Mouse (Mus musculus): Measurements from ENCODE around the gene Slc41a2.

Slc41a2 gene

GRCm38 (mm10) chr10:83220847-83221246 lies 116.8 kb downstream of the Slc41a2 start:
- peak; percentile 52 for DNase-seq (ENCODE audit: low read depth)

- no peak for DNase-seq (ENCODE audit: low read depth)
Measured at GRCm38 (mm10) chr10:83220217-83220616, 117.5 kb downstream of the Slc41a2 start.

DNA sequence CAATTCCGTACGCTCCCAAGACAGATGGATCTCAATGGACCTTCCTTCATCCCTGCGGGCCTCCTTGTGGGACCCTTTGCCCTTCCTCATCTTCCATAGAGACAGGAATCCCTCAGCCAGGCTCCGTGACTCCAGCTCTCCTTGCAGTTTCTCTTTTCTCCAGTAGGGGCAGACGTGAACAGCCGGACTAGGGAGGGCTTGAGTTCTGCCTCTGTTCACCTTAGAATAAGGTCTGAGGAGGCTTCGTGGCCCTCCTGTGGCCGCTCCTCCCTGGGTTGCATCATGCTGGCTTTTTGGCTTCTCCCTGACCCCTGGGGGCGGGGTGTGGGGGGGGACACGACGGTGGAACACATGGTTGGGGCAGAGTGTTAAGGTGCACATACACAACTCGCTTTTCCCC lies 118.0 kb downstream of the Slc41a2 start:
- peak; percentile 57 for DNase-seq (ENCODE audit: low read depth)

DNA sequence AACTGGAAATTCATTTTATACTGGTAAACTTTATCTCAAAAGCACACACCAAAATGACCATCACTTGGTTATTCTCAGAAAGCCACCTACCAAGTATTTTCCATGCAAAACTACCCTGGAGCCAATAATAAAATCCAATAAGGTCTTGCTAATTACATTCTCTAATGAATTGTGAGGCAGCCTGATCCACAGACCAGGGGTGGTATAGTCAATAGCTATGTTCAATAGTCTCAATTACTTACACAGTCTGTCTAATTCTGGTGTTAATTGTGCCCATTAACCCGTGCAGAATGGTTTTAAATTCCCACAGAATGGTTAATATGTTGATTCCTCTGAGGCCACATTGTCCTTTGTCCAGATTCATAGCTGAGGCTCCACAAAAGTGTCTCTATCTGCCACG lies 118.9 kb downstream of the Slc41a2 start:
- no peak for DNase-seq (ENCODE audit: low read depth)

DNA sequence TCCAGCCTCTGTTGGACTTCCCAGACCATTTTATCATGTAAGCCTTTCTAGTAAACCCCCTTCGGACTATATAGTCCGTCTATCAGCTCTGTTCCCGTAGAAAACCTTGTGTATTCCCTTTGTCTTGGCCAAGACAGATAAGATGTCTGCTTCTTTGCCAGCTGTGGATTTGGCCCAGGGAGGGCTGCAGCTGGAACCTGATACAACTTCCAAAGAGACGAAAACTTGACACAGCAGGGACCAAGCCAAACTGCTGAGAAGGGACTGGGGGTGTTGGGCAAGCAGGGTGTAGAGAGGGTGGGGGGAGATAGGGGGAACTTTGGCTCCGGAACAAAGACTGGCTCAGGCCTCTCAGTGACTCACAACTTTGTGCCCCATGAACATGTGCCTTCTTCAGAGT lies 120.4 kb downstream of the Slc41a2 start:
- DNase-seq (ENCODE audit: low read depth): peak; percentile 67

DNA sequence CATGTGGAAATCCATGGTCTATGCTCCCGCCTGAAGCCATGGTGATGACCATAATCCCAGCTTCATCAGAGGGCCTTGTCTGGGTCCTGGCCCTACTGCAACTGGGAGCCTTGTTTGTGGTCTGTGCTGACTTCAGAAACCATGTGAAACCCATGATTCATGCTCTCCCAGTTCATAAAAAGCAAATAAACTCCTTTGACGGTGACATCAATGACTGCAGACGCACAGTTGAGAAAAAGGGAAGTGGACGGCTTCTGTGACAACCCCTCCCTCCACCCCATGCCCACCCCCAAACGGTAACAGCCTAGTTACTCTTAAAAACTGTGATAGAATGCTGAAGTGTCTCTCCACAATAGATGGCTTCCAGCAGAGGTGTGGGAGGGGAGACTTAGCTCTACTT lies 122.1 kb downstream of the Slc41a2 start:
- DNase-seq (ENCODE audit: low read depth): peak; percentile 23

DNA sequence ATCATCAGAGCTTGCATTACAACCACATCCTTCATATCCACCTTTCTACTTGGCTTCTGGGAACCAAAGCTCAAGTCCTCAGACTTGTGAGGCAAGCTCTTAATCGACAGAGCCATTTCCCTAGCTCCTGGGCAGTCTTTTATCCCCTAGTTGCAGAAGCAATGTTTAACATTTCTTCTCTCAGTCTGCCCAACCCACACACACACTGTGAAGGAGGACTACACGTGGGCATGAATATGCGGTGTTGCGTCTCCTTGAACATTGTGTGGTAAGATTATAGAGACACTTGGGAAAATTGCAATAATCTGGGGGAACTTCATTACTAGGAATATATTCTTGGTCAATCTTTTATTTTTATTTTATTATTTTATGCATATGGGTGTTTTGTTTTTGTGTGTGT lies 125.1 kb downstream of the Slc41a2 start:
- no peak for DNase-seq (ENCODE audit: low read depth)

GRCm38 (mm10) chr10:83210968-83211583 lies 126.6 kb downstream of the Slc41a2 start:
- peak; percentile 57 for DNase-seq (ENCODE audit: low read depth)

- no peak for DNase-seq (ENCODE audit: low read depth)
Measured at GRCm38 (mm10) chr10:83210122-83210521, 127.6 kb downstream of the Slc41a2 start.

- no peak for DNase-seq (ENCODE audit: low read depth)
Measured at GRCm38 (mm10) chr10:83209388-83209787, 128.3 kb downstream of the Slc41a2 start.

DNA sequence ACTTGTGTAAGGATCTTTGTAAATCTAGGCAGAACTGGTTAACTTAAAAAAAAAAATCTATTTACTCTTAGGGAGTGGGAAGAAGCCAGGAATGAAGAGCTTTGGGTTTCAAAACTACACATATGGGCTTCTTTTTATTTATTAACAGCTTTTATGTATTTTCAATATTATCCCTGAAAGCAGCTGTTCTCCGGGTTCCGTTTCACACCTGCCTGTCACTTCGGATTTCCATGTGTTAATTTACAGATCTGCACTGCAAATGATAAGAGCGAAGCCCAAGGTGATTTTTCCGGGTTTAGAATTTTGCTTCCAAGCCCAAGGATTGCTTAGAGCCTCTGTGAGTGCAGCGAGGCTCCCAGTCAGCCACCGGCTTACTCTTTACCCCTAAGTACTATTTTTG lies 129.2 kb downstream of the Slc41a2 start:
- DNase-seq (ENCODE audit: low read depth): no peak

- no peak for DNase-seq (ENCODE audit: low read depth)
Measured at GRCm38 (mm10) chr10:83202906-83203702, 134.6 kb downstream of the Slc41a2 start.

DNA sequence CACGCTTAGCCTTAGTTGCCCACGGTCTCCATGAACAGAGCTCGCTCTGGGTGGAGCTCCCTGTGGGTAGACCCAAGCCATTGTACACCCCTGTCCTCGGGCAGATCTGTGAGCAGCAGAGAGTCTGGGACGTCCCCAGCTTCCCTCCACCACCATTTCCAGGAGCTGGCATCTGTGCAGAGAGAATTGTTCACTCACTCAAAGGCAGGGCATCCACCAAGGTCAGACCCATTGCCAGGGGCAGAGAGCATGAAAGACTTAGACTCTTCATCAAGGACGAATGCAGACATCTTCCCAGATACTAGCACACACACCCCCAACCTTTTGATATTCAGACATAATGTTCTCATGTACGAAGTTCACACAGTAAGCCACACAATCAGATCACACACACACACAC lies 136.2 kb downstream of the Slc41a2 start:
- DNase-seq (ENCODE audit: low read depth): no peak

DNA sequence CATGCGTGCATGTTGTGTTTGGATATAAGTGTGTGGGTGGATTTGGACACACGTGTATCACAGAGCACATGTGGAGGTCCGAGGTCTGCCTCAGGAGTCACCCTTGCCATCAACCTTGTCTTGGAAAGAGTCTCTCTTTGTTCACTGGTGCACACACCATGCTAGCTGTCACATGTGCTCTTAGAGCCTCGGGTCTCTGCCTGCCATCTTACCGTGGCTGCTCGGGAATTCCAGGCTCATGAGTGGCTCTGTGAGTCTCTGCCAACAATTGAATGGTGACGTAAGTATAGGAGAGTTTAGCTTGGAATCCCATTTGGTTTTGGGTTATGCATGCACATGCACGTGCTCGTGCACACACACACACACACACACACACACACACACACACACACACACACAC lies 138.4 kb downstream of the Slc41a2 start:
- DNase-seq (ENCODE audit: low read depth): peak; percentile 86

DNA sequence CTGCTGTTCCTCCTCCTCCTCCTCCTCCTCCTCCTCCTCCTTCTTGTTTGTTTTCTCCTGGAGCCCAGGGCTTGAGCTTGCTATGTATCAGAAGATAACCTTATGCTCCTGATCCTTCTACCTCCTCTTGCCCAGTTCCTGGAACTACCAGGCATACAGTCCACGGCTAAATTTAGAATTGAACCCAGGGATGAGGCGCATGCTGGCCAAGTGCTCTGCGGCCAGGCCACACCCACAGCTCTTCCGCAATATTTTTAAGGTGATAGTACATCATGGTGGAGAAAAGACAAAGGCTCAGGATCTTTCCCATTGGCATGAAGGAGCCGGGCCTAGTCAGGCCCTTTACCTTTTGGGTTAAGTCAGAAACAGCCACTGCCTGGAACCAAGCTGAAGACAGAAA lies 139.0 kb downstream of the Slc41a2 start:
- DNase-seq (ENCODE audit: low read depth): peak; percentile 52

DNA sequence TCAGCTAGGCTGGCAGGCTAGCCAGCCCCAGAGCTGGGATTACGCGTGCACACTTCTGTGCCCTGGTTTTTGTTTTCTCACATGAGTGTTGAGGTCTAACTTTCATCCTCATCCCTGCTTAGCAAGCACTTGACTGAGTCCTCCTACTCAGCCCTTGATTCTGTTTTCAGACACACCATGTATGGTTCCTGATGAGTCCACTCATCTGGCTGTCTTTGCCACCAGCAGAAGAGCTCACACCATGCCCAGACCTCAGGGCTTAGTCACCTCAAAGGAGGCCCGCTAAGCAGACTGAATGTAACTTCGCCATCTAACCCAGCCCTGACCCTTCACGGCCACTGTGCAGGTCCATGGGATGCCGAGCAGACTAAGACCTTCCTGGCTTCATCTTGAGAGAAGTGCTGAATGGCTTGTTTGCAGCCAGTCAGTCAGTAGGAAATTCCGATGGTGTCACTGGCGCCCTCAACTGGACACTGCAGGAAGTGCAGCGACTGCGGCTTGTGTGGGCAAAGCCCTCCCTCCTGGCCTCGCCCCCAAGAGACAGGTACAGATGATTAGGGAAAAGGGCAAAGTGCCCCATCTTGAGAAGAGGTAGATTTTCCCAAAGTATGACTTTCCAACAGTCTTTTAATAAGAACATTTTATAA lies 139.9 kb downstream of the Slc41a2 start:
- peak; percentile 60 for DNase-seq (ENCODE audit: low read depth)

GRCm38 (mm10) chr10:83191982-83192381 lies 145.7 kb downstream of the Slc41a2 start:
- no peak for DNase-seq (ENCODE audit: low read depth)

- no peak for DNase-seq (ENCODE audit: low read depth)
Measured at GRCm38 (mm10) chr10:83191476-83191875, 146.2 kb downstream of the Slc41a2 start.

- no peak for DNase-seq (ENCODE audit: low read depth)
Measured at GRCm38 (mm10) chr10:83189071-83189470, 148.6 kb downstream of the Slc41a2 start.

DNA sequence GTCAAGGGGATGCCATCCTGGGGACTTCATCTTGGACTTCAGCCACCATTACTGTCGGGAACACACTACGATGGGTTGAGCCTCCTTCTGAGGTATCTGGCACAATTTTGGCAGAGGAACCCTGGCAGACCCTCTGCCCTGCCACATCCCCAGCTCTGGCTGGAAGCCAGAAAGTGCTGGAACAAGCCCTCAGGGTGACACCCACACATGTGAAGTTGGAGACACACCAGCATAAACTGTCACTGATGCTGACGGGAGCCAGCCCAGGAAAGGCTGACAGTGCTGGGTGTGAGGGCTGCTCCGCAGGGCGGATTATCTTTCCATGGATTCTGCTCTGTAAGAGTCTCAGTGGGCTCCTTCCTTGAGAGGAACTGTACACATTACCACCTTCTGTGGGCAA lies 150.7 kb downstream of the Slc41a2 start:
- no peak for DNase-seq (ENCODE audit: low read depth)

- DNase-seq (ENCODE audit: low read depth): no peak
Measured at GRCm38 (mm10) chr10:83186167-83186566, 151.5 kb downstream of the Slc41a2 start.

DNA sequence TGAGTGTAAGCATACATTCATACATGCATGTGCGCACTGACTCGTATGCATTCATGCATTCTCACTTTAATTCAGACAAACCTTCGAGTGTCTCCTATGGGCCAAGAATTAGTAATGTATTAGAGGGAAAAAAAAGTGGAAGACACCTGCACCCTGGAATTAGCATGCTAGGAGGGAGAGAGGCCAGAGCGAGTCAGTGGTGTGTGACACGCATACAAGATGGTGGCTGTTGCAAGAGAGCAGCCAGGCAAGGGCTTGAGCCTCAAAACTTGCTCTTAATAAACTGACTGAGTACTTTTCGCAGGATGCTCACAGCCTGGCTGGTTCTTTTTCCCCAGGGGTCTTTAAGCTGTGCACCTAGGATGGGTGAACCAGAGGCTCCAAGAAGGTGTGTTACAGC lies 152.6 kb downstream of the Slc41a2 start:
- no peak for DNase-seq (ENCODE audit: low read depth)

- DNase-seq (ENCODE audit: low read depth): peak; percentile 62
Measured at GRCm38 (mm10) chr10:83184480-83185069, 153.1 kb downstream of the Slc41a2 start.
